Mouse (Mus musculus) thymus, adult 2 months (tissue): ENCODE results near the gene Mlx.

Experiments used
- CTCF ChIP-seq: fragments of 200-500 bp; IDR thresholded peaks from 2 replicates; pipeline ENCODE4 v1.5.1; 2012; ENCODE audit warnings: mild to moderate bottlenecking, control low read depth, low read length, moderate library complexity, borderline replicate concordance; ENCODE audit not compliant: control insufficient read depth, poor library complexity, insufficient read depth; ENCODE audit errors: extremely low read depth
- POLR2A ChIP-seq: fragments of 200-500 bp; IDR thresholded peaks from 2 replicates; pipeline ENCODE4 v1.6.1; 2012; ENCODE audit warnings: mild to moderate bottlenecking, low read length, control low read depth, moderate library complexity; ENCODE audit not compliant: control insufficient read depth, poor library complexity, insufficient read depth; ENCODE audit errors: extremely low read depth

DNA sequence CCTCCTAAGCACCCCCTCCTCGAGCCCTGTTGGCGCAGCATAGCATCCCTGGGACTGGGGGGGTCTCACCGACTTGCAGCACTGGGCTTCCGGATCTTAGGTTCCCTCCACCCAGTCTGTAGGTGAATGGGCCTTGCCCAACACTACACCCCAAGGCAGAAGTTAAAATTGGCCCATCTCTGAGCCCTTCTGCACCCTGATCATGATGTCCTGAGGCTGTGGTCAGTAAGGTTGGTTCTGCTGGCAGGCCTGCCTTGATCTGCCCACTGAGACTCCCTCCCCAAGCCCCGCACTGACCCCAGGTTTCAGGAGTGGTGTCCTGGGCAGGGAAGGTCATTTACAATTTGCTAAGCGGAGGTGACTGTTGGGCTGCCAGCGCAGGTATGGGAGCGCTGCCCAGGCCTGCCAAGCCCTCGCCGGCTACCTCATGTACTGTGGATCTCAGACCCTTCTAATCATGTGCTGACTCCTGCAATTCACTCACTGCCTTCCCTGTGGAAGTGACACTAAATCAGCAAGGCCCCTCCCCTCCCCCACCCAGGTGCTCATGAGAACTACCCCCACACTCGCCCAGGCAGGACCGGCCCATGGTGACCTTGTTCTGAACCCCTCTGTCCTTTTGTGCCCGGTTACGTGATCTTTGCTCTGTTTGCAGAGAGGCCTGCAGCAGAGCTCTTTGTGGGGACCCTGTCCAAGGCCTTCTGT, 24.0 kb upstream of the Mlx start:
- TF ChIP-seq CTCF, result no peak
- no peak for TF ChIP-seq POLR2A
